Mouse (Mus musculus): ENCODE measurements at regions not wholly inside any gene's neighbourhood (a gene's known extent, or its start where the extent isn't known, plus 50 kb on each side); places are given as distances from the start of the nearest gene placed in this dataset.

DNA sequence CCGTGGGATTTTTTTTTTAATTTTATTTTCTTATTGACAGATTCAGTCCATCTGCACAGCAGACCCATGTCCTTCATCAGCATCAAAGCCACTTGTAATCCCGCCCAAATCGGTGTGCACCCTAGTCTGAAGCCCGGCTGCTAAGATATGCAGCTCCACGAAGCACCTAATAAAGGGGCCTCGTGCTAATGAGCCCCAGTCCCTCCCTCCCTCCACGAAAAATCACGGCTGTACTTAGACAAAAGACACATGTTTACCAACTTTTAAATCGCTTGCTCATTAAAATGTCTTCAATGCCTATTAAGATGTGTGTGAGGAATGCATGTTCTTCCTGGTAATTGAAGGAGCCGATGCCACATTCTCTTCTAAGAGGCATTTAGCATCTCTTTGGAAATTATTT, 229.8 kb upstream of the A430005L14Rik start:
- no peak overlapping the region for H3K4me2 ChIP-seq (ENCODE audit: low read depth, low read length)
- H3K9me3 ChIP-seq (replicated peaks; ENCODE audit: control insufficient read depth, low read length), result no peaks in the 10 kb centered on the region
- H3K27me3 ChIP-seq (ENCODE audit: control insufficient read depth, insufficient read depth, low read length), result no peaks in the 10 kb centered on the region
- H3K9ac ChIP-seq (ENCODE audit: low read length), result no peak overlapping the region
- ATAC-seq (replicated peaks; ENCODE audit: extremely low read depth, insufficient read depth, low FRiP score), result no peak
- H3K27ac ChIP-seq (ENCODE audit: low read length), result no peak overlapping the region
- no peaks in the 10 kb centered on the region for H3K4me1 ChIP-seq (ENCODE audit: control insufficient read depth, insufficient read depth, low read length)
- no peaks in the 10 kb centered on the region for H3K36me3 ChIP-seq (ENCODE audit: control insufficient read depth, insufficient read depth)
- H3K4me3 ChIP-seq (ENCODE audit: low read length), result no peak overlapping the region
- 71% methylated on average over 10 of the region's 10 CpGs for WGBS

DNA sequence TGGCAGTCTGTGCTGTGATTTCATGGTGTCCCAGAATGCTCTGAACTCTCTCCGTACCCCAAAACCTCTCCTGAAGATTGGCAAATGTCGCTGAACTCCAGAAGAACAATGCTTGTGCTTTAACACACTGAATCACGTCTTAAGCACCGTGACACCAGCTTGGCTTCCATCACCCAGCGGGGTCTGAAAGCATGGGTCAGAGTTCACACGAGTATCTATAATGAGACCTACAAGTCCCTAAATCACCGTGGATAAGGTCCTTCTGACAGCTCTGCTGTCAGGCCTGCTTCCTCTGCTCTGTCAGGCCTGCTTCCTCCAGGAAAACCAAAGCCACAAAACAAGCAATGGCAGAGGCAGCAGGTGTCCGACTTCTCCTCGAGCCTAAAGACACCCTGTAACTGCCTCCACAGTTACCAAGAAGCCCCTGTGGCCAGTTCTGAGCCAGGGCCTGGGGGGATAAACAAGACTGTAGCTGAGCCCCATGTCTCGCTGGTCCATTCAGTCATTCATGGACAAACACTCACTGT, 229.1 kb upstream of the A430005L14Rik start:
- Histone ChIP-seq H3K9ac (ENCODE audit: low read length) (no peak overlapping the region), H3K4me1 (ENCODE audit: control insufficient read depth, insufficient read depth, low read length) (no peaks in the 10 kb centered on the region), H3K9me3 (replicated peaks; ENCODE audit: control insufficient read depth, low read length) (no peaks in the 10 kb centered on the region), H3K27me3 (ENCODE audit: control insufficient read depth, insufficient read depth, low read length) (no peaks in the 10 kb centered on the region), H3K36me3 (ENCODE audit: control insufficient read depth, insufficient read depth) (no peaks in the 10 kb centered on the region), H3K4me2 (ENCODE audit: low read depth, low read length) (no peak overlapping the region), H3K4me3 (ENCODE audit: low read length) (no peak overlapping the region), H3K27ac (ENCODE audit: low read length) (no peak overlapping the region)
- WGBS, result 47% methylated on average over 10 of the region's 10 CpGs
- ATAC-seq (replicated peaks; ENCODE audit: extremely low read depth, insufficient read depth, low FRiP score), result no peak

DNA sequence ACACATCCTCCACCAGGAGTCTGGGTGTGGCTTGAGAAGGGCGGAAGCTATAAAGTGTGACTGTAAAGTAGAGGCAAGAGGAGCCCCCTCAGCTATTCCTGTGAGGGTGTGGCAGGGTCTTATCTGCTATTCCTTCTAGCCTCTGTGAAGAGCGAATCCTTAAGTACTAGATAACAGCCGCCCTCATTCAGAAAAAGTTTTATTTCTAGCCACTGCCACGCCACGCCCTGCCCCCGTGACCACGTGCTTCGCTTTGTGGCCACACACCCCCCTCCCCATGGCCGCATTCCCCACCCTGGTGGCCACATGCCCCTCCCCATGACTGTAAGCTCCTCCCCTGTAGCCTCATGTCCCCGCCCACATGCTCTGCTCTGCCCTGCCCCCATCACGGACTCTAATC, 218.9 kb upstream of the A430005L14Rik start:
- Histone ChIP-seq H3K36me3 (ENCODE audit: control insufficient read depth, insufficient read depth) (no peaks in the 10 kb centered on the region), H3K4me1 (ENCODE audit: control insufficient read depth, insufficient read depth, low read length) (no peaks in the 10 kb centered on the region), H3K9me3 (replicated peaks; ENCODE audit: control insufficient read depth, low read length) (0 out of 2 replicates have a peak, but pooled peaks cover 3% of the 10 kb centered on the region), H3K27ac (ENCODE audit: low read length) (no peak overlapping the region), H3K4me2 (ENCODE audit: low read depth, low read length) (no peak overlapping the region), H3K4me3 (ENCODE audit: low read length) (no peak overlapping the region), H3K9ac (ENCODE audit: low read length) (no peak overlapping the region), H3K27me3 (ENCODE audit: control insufficient read depth, insufficient read depth, low read length) (no peaks in the 10 kb centered on the region)
- WGBS, result 62% methylated on average over 11 of the region's 11 CpGs
- ATAC-seq (replicated peaks; ENCODE audit: extremely low read depth, insufficient read depth, low FRiP score), result no peak

DNA sequence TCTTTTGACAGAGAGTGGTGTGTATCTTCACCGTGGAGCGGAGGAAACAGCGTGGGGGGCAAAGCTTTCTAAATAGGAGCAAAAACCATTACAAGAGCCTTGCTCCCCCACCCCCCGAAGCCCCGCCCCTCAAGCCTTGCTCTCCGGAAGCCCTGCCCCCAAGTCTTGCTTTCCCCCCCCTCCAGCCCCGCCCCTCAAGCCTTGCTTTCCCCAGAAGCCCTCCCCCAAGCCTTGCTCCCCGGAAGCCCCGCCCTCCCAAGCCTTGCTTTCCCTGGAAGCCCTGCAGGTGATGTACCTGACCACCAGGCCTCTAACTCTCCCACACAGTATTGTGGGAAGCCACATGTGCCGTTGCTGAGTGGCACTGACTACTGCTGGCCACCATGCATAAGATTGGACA, 214.8 kb upstream of the A430005L14Rik start:
- no peak overlapping the region for H3K4me2 ChIP-seq (ENCODE audit: low read depth, low read length)
- H3K9ac ChIP-seq (ENCODE audit: low read length), result no peak overlapping the region
- no peaks in the 10 kb centered on the region for H3K4me1 ChIP-seq (ENCODE audit: control insufficient read depth, insufficient read depth, low read length)
- no peak overlapping the region for H3K27ac ChIP-seq (ENCODE audit: low read length)
- H3K36me3 ChIP-seq (ENCODE audit: control insufficient read depth, insufficient read depth), result no peaks in the 10 kb centered on the region
- no peaks in the 10 kb centered on the region for H3K27me3 ChIP-seq (ENCODE audit: control insufficient read depth, insufficient read depth, low read length)
- H3K9me3 ChIP-seq (replicated peaks; ENCODE audit: control insufficient read depth, low read length), result no peaks in the 10 kb centered on the region
- no peak for ATAC-seq (replicated peaks; ENCODE audit: extremely low read depth, insufficient read depth, low FRiP score)
- H3K4me3 ChIP-seq (ENCODE audit: low read length), result no peak overlapping the region
- 87% methylated on average over 10 of the region's 10 CpGs for WGBS

DNA sequence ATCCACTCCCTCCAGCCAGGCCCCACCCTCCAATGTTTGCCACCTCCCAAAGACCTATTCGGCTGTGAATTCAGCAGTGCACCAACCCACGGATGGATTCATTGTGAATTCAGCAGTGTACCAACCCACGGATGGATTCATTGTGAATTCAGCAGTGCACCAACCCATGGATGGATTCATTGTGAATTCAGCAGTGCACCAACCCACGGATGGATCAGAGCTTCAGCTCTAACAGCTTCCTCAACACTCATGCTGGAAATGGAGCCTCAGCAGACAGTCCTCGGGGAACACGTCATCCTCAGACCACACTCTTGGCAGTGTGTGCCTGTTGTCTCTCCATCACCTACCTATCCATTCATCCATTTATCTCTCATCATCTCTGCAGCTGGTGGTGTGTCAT, 204.2 kb upstream of the A430005L14Rik start:
- Histone ChIP-seq H3K9ac (ENCODE audit: low read length) (no peak overlapping the region), H3K4me2 (ENCODE audit: low read depth, low read length) (no peak overlapping the region), H3K36me3 (ENCODE audit: control insufficient read depth, insufficient read depth) (no peaks in the 10 kb centered on the region), H3K4me1 (ENCODE audit: control insufficient read depth, insufficient read depth, low read length) (no peaks in the 10 kb centered on the region), H3K9me3 (replicated peaks; ENCODE audit: control insufficient read depth, low read length) (no peaks in the 10 kb centered on the region), H3K27ac (ENCODE audit: low read length) (no peak overlapping the region), H3K27me3 (ENCODE audit: control insufficient read depth, insufficient read depth, low read length) (no peaks in the 10 kb centered on the region), H3K4me3 (ENCODE audit: low read length) (no peak overlapping the region)
- WGBS, result 74% methylated on average over 6 of the region's 6 CpGs
- ATAC-seq (replicated peaks; ENCODE audit: extremely low read depth, insufficient read depth, low FRiP score), result no peak

DNA sequence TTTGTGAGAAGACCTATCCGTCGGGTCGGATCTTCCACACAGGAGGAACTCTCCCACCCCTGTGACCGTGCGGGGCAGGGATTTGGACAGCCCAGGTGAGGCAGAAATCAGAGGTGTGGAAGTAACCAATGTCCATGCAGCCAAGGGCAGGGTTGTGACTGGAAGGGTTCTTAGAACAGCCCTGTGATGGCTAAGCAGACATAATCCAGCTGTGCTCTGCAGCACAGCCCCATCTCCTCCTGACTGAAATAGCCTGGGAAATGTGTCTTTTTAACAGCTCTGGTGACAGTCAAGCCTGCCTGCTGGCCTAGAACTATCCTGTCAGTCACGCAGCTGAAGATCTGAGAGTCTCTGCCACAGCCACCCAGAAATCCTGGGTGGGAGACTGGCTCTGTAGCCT, 198.7 kb upstream of the A430005L14Rik start:
- 80% methylated on average over 6 of the region's 6 CpGs for WGBS
- Histone ChIP-seq H3K9ac (ENCODE audit: low read length) (no peak overlapping the region), H3K9me3 (replicated peaks; ENCODE audit: control insufficient read depth, low read length) (no peaks in the 10 kb centered on the region), H3K27ac (ENCODE audit: low read length) (no peak overlapping the region), H3K4me1 (ENCODE audit: control insufficient read depth, insufficient read depth, low read length) (no peaks in the 10 kb centered on the region), H3K4me3 (ENCODE audit: low read length) (no peak overlapping the region), H3K27me3 (ENCODE audit: control insufficient read depth, insufficient read depth, low read length) (no peaks in the 10 kb centered on the region), H3K36me3 (ENCODE audit: control insufficient read depth, insufficient read depth) (no peaks in the 10 kb centered on the region), H3K4me2 (ENCODE audit: low read depth, low read length) (no peak overlapping the region)
- ATAC-seq (replicated peaks; ENCODE audit: extremely low read depth, insufficient read depth, low FRiP score), result no peak

DNA sequence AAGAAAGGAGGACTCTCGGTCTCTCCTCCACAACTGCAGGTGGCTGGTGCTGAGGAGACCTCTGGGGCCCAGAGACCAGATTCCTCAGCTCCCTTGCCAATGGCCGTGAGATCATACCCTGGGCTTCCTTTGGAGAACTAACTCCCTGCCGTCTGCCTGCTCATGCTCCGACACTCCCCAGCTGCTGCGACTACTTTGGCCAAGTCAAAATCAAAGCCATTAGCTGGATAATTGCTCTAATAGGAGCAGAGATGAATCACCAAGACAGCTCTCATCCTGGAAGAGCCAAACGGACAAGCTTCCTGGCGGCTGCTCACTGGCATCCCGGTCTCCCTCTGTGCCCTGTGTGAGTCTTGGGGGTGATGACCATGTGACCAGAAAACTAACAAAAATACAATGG, 198.3 kb upstream of the A430005L14Rik start:
- no peak overlapping the region for H3K9ac ChIP-seq (ENCODE audit: low read length)
- 66% methylated on average over 8 of the region's 8 CpGs for WGBS
- ATAC-seq (replicated peaks; ENCODE audit: extremely low read depth, insufficient read depth, low FRiP score), result no peak
- H3K27me3 ChIP-seq (ENCODE audit: control insufficient read depth, insufficient read depth, low read length), result no peaks in the 10 kb centered on the region
- no peaks in the 10 kb centered on the region for H3K9me3 ChIP-seq (replicated peaks; ENCODE audit: control insufficient read depth, low read length)
- no peaks in the 10 kb centered on the region for H3K36me3 ChIP-seq (ENCODE audit: control insufficient read depth, insufficient read depth)
- H3K4me2 ChIP-seq (ENCODE audit: low read depth, low read length), result no peak overlapping the region
- H3K27ac ChIP-seq (ENCODE audit: low read length), result no peak overlapping the region
- H3K4me3 ChIP-seq (ENCODE audit: low read length), result no peak overlapping the region
- no peaks in the 10 kb centered on the region for H3K4me1 ChIP-seq (ENCODE audit: control insufficient read depth, insufficient read depth, low read length)

DNA sequence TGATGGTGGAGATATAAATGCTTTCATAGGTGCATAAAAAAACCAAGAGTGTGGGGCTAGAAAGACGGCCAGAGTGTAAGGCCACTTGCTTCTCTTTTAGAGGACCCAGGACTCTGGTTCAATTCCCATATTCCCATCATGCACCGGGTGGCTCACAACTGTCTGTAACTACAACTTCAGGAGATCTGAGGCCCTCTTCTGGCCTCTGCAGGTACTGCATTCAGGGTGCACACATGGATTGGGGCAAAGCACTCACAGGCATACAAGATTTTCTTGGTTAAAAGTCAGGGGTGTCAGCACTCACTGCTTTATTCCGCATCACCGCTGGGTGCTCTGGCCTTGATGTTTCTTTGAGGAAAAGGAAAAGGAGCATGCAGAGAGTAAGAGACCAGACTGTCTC, 196.1 kb upstream of the A430005L14Rik start:
- WGBS, result 84% methylated on average over 4 of the region's 4 CpGs
- Histone ChIP-seq H3K36me3 (ENCODE audit: control insufficient read depth, insufficient read depth) (no peaks in the 10 kb centered on the region), H3K9ac (ENCODE audit: low read length) (no peak overlapping the region), H3K4me3 (ENCODE audit: low read length) (no peak overlapping the region), H3K4me1 (ENCODE audit: control insufficient read depth, insufficient read depth, low read length) (no peaks in the 10 kb centered on the region), H3K4me2 (ENCODE audit: low read depth, low read length) (no peak overlapping the region), H3K27ac (ENCODE audit: low read length) (no peak overlapping the region), H3K9me3 (replicated peaks; ENCODE audit: control insufficient read depth, low read length) (no peaks in the 10 kb centered on the region), H3K27me3 (ENCODE audit: control insufficient read depth, insufficient read depth, low read length) (no peaks in the 10 kb centered on the region)
- ATAC-seq (replicated peaks; ENCODE audit: extremely low read depth, insufficient read depth, low FRiP score), result no peak

DNA sequence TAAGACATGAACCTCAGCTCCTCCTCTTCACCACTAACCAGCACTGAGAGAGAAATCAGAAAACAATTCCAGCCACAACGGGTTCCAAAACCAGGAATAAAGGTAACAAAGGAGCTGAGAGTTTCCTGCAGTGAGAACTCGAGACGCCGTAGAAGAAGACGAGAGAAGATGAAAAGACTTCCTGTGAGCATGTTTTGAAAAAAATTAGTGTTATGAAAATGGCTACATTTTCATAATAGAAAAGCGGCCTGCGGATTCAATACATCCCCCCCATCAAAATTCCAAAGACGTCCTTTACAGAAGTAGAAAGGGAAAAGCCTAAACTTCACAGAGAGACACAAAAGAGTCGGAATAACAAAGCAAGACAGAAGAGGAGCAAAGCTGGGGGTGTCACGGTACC, 193.6 kb upstream of the A430005L14Rik start:
- H3K27me3 ChIP-seq (ENCODE audit: control insufficient read depth, insufficient read depth, low read length), result no peaks in the 10 kb centered on the region
- H3K4me1 ChIP-seq (ENCODE audit: control insufficient read depth, insufficient read depth, low read length), result no peaks in the 10 kb centered on the region
- H3K9ac ChIP-seq (ENCODE audit: low read length), result no peak overlapping the region
- no peaks in the 10 kb centered on the region for H3K9me3 ChIP-seq (replicated peaks; ENCODE audit: control insufficient read depth, low read length)
- H3K4me2 ChIP-seq (ENCODE audit: low read depth, low read length), result no peak overlapping the region
- 79% methylated on average over 10 of the region's 10 CpGs for WGBS
- no peak overlapping the region for H3K27ac ChIP-seq (ENCODE audit: low read length)
- no peaks in the 10 kb centered on the region for H3K36me3 ChIP-seq (ENCODE audit: control insufficient read depth, insufficient read depth)
- ATAC-seq (replicated peaks; ENCODE audit: extremely low read depth, insufficient read depth, low FRiP score), result no peak
- no peak overlapping the region for H3K4me3 ChIP-seq (ENCODE audit: low read length)

DNA sequence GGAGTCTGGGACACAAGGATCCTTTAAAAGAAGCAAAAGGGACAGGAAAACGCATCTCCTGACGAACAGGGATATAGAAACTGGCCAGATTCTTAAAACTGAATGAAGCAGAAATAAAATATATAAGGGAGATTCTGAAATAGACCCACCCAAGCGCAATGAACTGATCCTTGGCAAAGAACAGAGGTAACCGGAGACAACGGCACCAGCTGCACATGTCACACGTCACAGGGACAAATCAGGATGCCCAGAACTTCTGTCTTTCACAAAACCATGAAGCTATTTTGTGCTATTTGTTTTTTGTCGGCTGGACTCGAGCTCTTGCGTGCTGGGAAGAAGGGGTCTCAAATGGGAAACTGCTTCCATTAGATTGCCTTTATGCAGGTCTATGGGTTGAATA, 189.3 kb upstream of the A430005L14Rik start:
- Histone ChIP-seq H3K9ac (ENCODE audit: low read length) (no peak overlapping the region), H3K27ac (ENCODE audit: low read length) (0 out of 2 replicates have a peak overlapping the region, but pooled peaks have one; percentile 7), H3K36me3 (ENCODE audit: control insufficient read depth, insufficient read depth) (no peaks in the 10 kb centered on the region), H3K4me3 (ENCODE audit: low read length) (no peak overlapping the region), H3K4me1 (ENCODE audit: control insufficient read depth, insufficient read depth, low read length) (no peaks in the 10 kb centered on the region), H3K9me3 (replicated peaks; ENCODE audit: control insufficient read depth, low read length) (no peaks in the 10 kb centered on the region), H3K27me3 (ENCODE audit: control insufficient read depth, insufficient read depth, low read length) (no peaks in the 10 kb centered on the region), H3K4me2 (ENCODE audit: low read depth, low read length) (no peak overlapping the region)
- WGBS, result 77% methylated on average over 9 of the region's 9 CpGs
- no peak for ATAC-seq (replicated peaks; ENCODE audit: extremely low read depth, insufficient read depth, low FRiP score)

Measured in heart, embryonic 16.5 days (tissue).